Mouse (Mus musculus): Measurements from ENCODE around the gene Tex13c2.

- TF ChIP-seq EP300 (IDR thresholded peaks at IDR 0.05; ENCODE audit: low read depth) (no peak), CTCF (IDR thresholded peaks at IDR 0.05; ENCODE audit: low read depth) (no peak)
Measured at GRCm38 (mm10) chrX:42450305-42450704, 39.2 kb upstream of the Tex13c2 start.

Measured in heart, postnatal 0 days (tissue).